Comparison of ENCODE assay signal across 8 mouse cellular contexts in the genomic region with DNA sequence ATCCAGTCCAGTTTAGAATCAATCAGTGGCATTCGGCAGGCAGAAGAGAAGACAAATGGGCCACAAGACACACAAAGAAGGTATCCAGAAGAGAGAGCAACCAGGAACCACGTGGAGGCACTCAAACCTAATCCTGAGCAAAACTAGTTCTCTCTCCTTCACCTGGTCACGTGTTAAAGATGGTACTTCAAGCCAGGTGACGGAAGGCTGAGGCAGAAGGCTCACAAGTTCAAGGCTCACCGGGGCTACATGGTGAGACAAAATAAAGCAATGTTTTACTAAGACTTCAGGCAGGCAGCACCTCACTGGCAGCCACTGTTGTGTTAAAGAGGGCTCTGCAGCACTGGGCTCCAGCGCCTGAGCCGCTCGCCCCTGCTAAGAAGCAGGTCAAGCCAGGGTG. TPM values are rescaled to one million over a fixed set of nuclear protein-coding genes. Genes with fewer than 3 reads are reported as not detected.
DNase-seq lines count a peak whose midpoint lies in the region; ATAC-seq and TF ChIP-seq lines count a peak whose summit lies in the region.
"Had no signal": no experiment of that assay in that cellular context is flagged by ENCODE, and none has a peak within 500 bp of the region (broad histone marks: within the 10 kb centered on the region; RNA-seq: fewer than 3 reads in every experiment).

No protein-coding gene starts in this region.

- H3K4me2 ChIP-seq in hindbrain, embryonic 13.5 days: no peak overlapping the region
- H3K4me2 ChIP-seq in limb, embryonic 12.5 days: peak overlapping the region; percentile 27

- no peak for DNase-seq in layer of hippocampus, adult 2 months (ENCODE audit: low spot score in 2 of 2)
- no peak for DNase-seq in layer of hippocampus, adult 11-12 months (ENCODE audit: low spot score)
- no peak for DNase-seq in layer of hippocampus, adult 18-20 months (ENCODE audit: low spot score in 2 of 2)
- no peak for DNase-seq in spleen, postnatal 14 days (ENCODE audit: low spot score in 2 of 2)

- no peak overlapping the region for H3K4me3 ChIP-seq in layer of hippocampus, adult 2 months
- no peak overlapping the region for H3K4me3 ChIP-seq in hindbrain, embryonic 13.5 days
- H3K4me3 ChIP-seq in limb, embryonic 12.5 days (replicated peaks): no peak overlapping the region
- no peak overlapping the region for H3K4me3 ChIP-seq in small intestine, adult 2 months (ENCODE audit: low read depth, low read length)

- no peaks in the 10 kb centered on the region for H3K27me3 ChIP-seq in hindbrain, embryonic 13.5 days
- no peaks in the 10 kb centered on the region for H3K27me3 ChIP-seq in limb, embryonic 12.5 days
- H3K27me3 ChIP-seq in small intestine, adult 2 months (ENCODE audit: control insufficient read depth, insufficient read depth, low read length): no peaks in the 10 kb centered on the region

- no peaks in the 10 kb centered on the region for H3K9me3 ChIP-seq in hindbrain, embryonic 13.5 days
- no peaks in the 10 kb centered on the region for H3K9me3 ChIP-seq in limb, embryonic 12.5 days

- TF ChIP-seq CTCF in layer of hippocampus, adult 2 months (conservative IDR thresholded peaks at IDR 0.05): no peak
- no peak for TF ChIP-seq CTCF in small intestine, adult 2 months (IDR thresholded peaks at IDR 0.05; ENCODE audit: extremely low read depth, insufficient read length, insufficient replicate concordance, low read depth, low read length)

- H3K36me3 ChIP-seq in hindbrain, embryonic 13.5 days: no peaks in the 10 kb centered on the region
- H3K36me3 ChIP-seq in limb, embryonic 12.5 days: peaks cover 13% of the 10 kb centered on the region
- no peaks in the 10 kb centered on the region for H3K36me3 ChIP-seq in small intestine, adult 2 months (ENCODE audit: control insufficient read depth, insufficient read depth, low read length)

- 0 out of 2 replicates have a peak overlapping the region, but pooled peaks have one; percentile 25 for H3K9ac ChIP-seq in hindbrain, embryonic 13.5 days
- no peak overlapping the region for H3K9ac ChIP-seq in limb, embryonic 12.5 days (replicated peaks)

- H3K4me1 ChIP-seq in hindbrain, embryonic 13.5 days (replicated peaks): peaks cover 69% of the 10 kb centered on the region
- peaks cover 66% of the 10 kb centered on the region for H3K4me1 ChIP-seq in limb, embryonic 12.5 days (replicated peaks)
- peaks cover 64% of the 10 kb centered on the region for H3K4me1 ChIP-seq in small intestine, adult 2 months (ENCODE audit: control insufficient read depth, insufficient read depth, insufficient read length, low read length)

- peak overlapping the region; percentile 62; the same call in 1 of the 2 replicates for H3K27ac ChIP-seq in layer of hippocampus, adult 2 months
- peak overlapping the region; percentile 77 for H3K27ac ChIP-seq in hindbrain, embryonic 13.5 days
- peak overlapping the region; percentile 89 for H3K27ac ChIP-seq in limb, embryonic 12.5 days
- H3K27ac ChIP-seq in small intestine, adult 2 months (ENCODE audit: insufficient read depth, low read depth, low read length): peak overlapping the region; percentile 97

- WGBS in hindbrain, embryonic 13.5 days: 55% methylated on average over 8 of the region's 8 CpGs
- 40% methylated on average over 8 of the region's 8 CpGs for WGBS in limb, embryonic 12.5 days
- 39% methylated on average over 8 of the region's 8 CpGs for WGBS in small intestine, adult 2 months

- TF ChIP-seq POLR2A in small intestine, adult 2 months (IDR thresholded peaks at IDR 0.05; ENCODE audit: low read depth, low read length): no peak

- no peak for ATAC-seq in hindbrain, embryonic 13.5 days (ENCODE audit: low FRiP score)
- no peak for ATAC-seq in limb, embryonic 12.5 days (ENCODE audit: insufficient number of reproducible peaks, insufficient read depth, low FRiP score, low TSS enrichment, low read depth)
- ATAC-seq: forebrain, embryonic 16.5 days had no signal

RNA-seq across cellular contexts. Expression of gene Szrd1, which starts 7.4 kb away (rescaled TPM):
- total RNA-seq in layer of hippocampus, adult 2 months (2021): 10 to 100 TPM; 49.7 to 54.3 TPM
- polyA plus RNA-seq in hindbrain, embryonic 13.5 days (2015; fragmentation: Nextera tagmentation; extraction: Ambion mirVana): 28.9 and 29.3 TPM in 2 replicates
- polyA plus RNA-seq in limb, embryonic 12.5 days (2016; fragmentation: Nextera tagmentation; extraction: Ambion mirVana): 34.2 and 34.5 TPM in 2 replicates
- 27.0 and 52.5 TPM in 2 replicates for polyA plus RNA-seq in small intestine, adult 2 months (2012; rRNA removed)
- 10 to 100 TPM; 58.5 to 61.0 TPM for total RNA-seq in layer of hippocampus, adult 18-20 months (2021)

RNA-seq across cellular contexts. Expression of gene Fbxo42, which starts 15.5 kb away (rescaled TPM):
- total RNA-seq in layer of hippocampus, adult 2 months (2021): 10 to 100 TPM; 21.2 to 22.8 TPM
- 21.9 and 22.3 TPM in 2 replicates for polyA plus RNA-seq in hindbrain, embryonic 13.5 days (2015; fragmentation: Nextera tagmentation; extraction: Ambion mirVana)
- 31.2 and 32.0 TPM in 2 replicates for polyA plus RNA-seq in limb, embryonic 12.5 days (2016; fragmentation: Nextera tagmentation; extraction: Ambion mirVana)
- polyA plus RNA-seq in small intestine, adult 2 months (2012; rRNA removed): 6.6 and 13.1 TPM in 2 replicates
- 10 to 100 TPM; 23.2 to 24.4 TPM for total RNA-seq in layer of hippocampus, adult 18-20 months (2021)

RNA-seq across cellular contexts. Expression of gene Spata21, which starts 44.1 kb away (rescaled TPM):
- total RNA-seq in layer of hippocampus, adult 2 months (2021): not detected
- 0.17 and 0.40 TPM in 2 replicates for polyA plus RNA-seq in hindbrain, embryonic 13.5 days (2015; fragmentation: Nextera tagmentation; extraction: Ambion mirVana)
- 0.28 TPM in 1 of 2 replicates, not detected in the other for polyA plus RNA-seq in limb, embryonic 12.5 days (2016; fragmentation: Nextera tagmentation; extraction: Ambion mirVana)
- not detected in 2 replicates for polyA plus RNA-seq in small intestine, adult 2 months (2012; rRNA removed)
- total RNA-seq in layer of hippocampus, adult 18-20 months (2021): under 1 TPM in 1 of 2 experiments, not detected in 1; 0.35 TPM

RNA-seq across cellular contexts. Expression of gene Necap2, which starts 54.0 kb away (rescaled TPM):
- 10 to 100 TPM; 41.6 to 42.2 TPM for total RNA-seq in layer of hippocampus, adult 2 months (2021)
- 52.6 and 57.3 TPM in 2 replicates for polyA plus RNA-seq in hindbrain, embryonic 13.5 days (2015; fragmentation: Nextera tagmentation; extraction: Ambion mirVana)
- 87.1 and 87.7 TPM in 2 replicates for polyA plus RNA-seq in limb, embryonic 12.5 days (2016; fragmentation: Nextera tagmentation; extraction: Ambion mirVana)
- 28.2 and 68.9 TPM in 2 replicates for polyA plus RNA-seq in small intestine, adult 2 months (2012; rRNA removed)
- 10 to 100 TPM; 36.6 to 42.8 TPM for total RNA-seq in layer of hippocampus, adult 18-20 months (2021)
